Mouse (Mus musculus): Measurements from ENCODE around the gene Vmn1r95.
"Not testable (repeated sequence)": the region's sequence is repeated elsewhere in the genome, so short reads cannot be mapped to it uniquely, and the experiment has no call there.

Gene Vmn1r95

DNA sequence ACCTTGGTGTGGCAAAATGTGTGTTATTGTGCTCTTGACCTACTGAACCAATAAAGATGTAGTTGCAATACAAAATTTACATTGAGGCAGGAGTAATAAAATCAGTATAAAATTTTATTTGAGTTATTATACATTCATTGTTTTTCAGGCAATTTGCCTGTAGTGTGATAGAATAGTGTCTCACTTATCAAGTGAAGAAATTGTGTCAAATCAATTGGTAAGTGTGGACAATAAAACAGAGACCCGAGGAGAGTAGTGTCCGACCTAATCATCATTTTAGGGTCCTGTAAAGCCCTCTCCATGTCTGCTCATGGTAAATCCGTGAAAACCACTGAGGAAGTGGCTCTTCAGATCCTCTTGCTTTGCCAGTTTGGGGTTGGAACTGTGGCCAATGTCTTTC, at the start of gene Vmn1r95:
Gene Vmn1r95 (plus strand): TSS at position 301 of the 400 bp plus-strand sequence.
- not testable (repeated sequence) for DNase-seq

- not testable (repeated sequence) for DNase-seq
These were observed 25.2 kb upstream of the Vmn1r95 start, which contains the start of gene Vmn1r94 for GRCm38 (mm10) chr7:20168277-20168676. Gene Vmn1r94 (minus strand): TSS chr7:20168377.

DNA sequence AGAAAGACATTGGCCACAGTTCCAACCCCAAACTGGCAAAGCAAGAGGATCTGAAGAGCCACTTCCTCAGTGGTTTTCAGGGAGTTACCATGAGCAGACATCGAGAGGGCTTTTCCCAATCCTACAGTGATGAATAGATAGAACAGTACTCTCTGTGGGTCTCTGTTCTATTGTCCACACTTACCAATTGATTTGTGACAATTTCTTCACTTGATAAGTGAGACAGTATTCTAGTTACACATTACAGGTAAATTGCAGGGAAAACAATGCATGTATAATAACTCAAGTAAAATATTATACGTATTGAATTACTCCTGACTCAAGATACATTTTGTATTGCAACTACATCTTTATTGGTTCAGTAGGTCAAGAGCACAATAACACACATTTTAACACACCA, 12.0 kb downstream of the Vmn1r95 start, which contains the start of gene Gm6164:
Gene Gm6164 (minus strand): TSS at position 101 of the 400 bp plus-strand sequence.
- not testable (repeated sequence) for DNase-seq

GRCm38 (mm10) chr7:20233728-20234127, 40.2 kb downstream of the Vmn1r95 start, which contains the start of gene Gm4498:
Gene Gm4498 (minus strand): TSS chr7:20233828.
- not testable (repeated sequence) for DNase-seq
